Mouse (Mus musculus) stomach, embryonic 16.5 days (tissue): ENCODE results near the gene Rarg. TPM values are rescaled to one million over a fixed set of nuclear protein-coding genes. Genes with fewer than 3 reads are reported as not detected.

ENCODE experiments used
- ATAC-seq: fragments of 200-750 bp; cut with Nextera tagmentation; 2 replicates; pipeline ENCODE4 v1.8.0; 2017; ENCODE audit warnings: moderate number of reproducible peaks, moderate TSS enrichment; ENCODE audit not compliant: insufficient read depth, low FRiP score
- H3K27ac ChIP-seq: fragments of 300-500 bp; sonication (generic); 2 replicates; pipeline ENCODE4 v1.5.1; 2014; ENCODE audit warnings: low read length
- H3K27me3 ChIP-seq: fragments of 300-500 bp; sonication (generic); 2 replicates; pipeline ENCODE4 v1.6.1; 2014; ENCODE audit warnings: low read length, control low read depth, mixed read lengths; ENCODE audit not compliant: control insufficient read depth, insufficient read depth
- H3K36me3 ChIP-seq: fragments of 300-500 bp; sonication (generic); 2 replicates; pipeline ENCODE4 v1.6.1; 2014; ENCODE audit warnings: low read length; ENCODE audit not compliant: control insufficient read depth, insufficient read depth
- H3K4me1 ChIP-seq: fragments of 300-500 bp; sonication (generic); 2 replicates; pipeline ENCODE4 v1.6.1; 2014; ENCODE audit warnings: low read length, control low read depth, mixed read lengths; ENCODE audit not compliant: control insufficient read depth, insufficient read depth
- H3K4me2 ChIP-seq: fragments of 300-500 bp; sonication (generic); 2 replicates; pipeline ENCODE4 v1.6.1; 2014; ENCODE audit warnings: low read depth, low read length, mixed read lengths
- H3K4me3 ChIP-seq: fragments of 300-500 bp; sonication (generic); replicated peaks from 2 replicates; pipeline ENCODE4 v1.5.1; 2014; ENCODE audit warnings: mild to moderate bottlenecking, low read length
- H3K9ac ChIP-seq: fragments of 300-500 bp; sonication (generic); 2 replicates; pipeline ENCODE4 v1.6.1; 2014; ENCODE audit warnings: low read length
- H3K9me3 ChIP-seq: fragments of 300-500 bp; sonication (generic); replicated peaks from 2 replicates; pipeline ENCODE4 v1.6.1; 2016; ENCODE audit warnings: low read length, control low read depth; ENCODE audit not compliant: control insufficient read depth
- whole genome bisulfite sequencing: fragments of 180-500 bp; shearing (Covaris S2); extraction: QIAGEN DNeasy Blood & Tissue Kit; methylation state at CpG from one replicate; pipeline ENCODE4 v1.1.7; 2014; 5-methylcytosine and 5-hydroxymethylcytosine counted together
- polyA plus RNA-seq: library from polyadenylated mRNA; unstranded; fragments of >200 nt; fragmentation: Nextera tagmentation; extraction: Ambion mirVana; gene quantifications from 2 replicates; pipeline ENCODE4 v1.2.1, GENCODE M21; 2015

Rarg gene
- polyA plus RNA-seq, 1 experiment from 2014 or later: 41.2 TPM

- Histone ChIP-seq H3K4me1 (no peaks in the 10 kb centered on the region), H3K27ac (no peak overlapping the region), H3K36me3 (0 out of 2 replicates have a peak, but pooled peaks cover 6% of the 10 kb centered on the region), H3K4me3 (no peak overlapping the region), H3K4me2 (no peak overlapping the region), H3K27me3 (no peaks in the 10 kb centered on the region), H3K9ac (no peak overlapping the region), H3K9me3 (no peaks in the 10 kb centered on the region)
- WGBS: 78% methylated on average over 16 of the region's 16 CpGs
- peak; percentile 35; the same call in 1 of the 2 replicates for ATAC-seq
Measured at GRCm38 (mm10) chr15:102216459-102217228, 40.7 kb downstream of the Rarg start.

DNA sequence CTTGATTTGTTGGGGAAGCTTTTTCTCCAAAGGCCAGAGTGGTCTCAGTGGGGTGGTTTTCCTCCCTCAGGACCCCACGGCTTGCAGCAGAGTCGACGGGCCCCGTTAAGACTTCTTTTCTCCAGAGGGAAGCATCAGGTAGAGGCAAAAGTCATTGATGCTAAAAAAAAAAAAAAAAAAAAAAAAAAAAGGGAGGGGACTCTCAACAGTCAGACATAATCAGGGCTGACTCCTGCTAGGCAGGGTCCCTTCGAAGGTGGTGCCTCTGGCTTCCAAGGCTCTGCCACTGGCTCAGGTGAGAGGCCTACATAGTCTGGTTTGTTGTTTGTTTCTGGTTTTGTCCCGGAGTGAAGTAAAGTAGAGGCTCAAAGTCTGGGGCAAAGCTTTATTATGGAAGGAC lies 41.7 kb downstream of the Rarg start:
- Histone ChIP-seq H3K4me1 (no peaks in the 10 kb centered on the region), H3K4me2 (no peak overlapping the region), H3K27me3 (no peaks in the 10 kb centered on the region), H3K36me3 (peaks cover 10% of the 10 kb centered on the region), H3K9ac (no peak overlapping the region), H3K4me3 (no peak overlapping the region), H3K27ac (no peak overlapping the region), H3K9me3 (no peaks in the 10 kb centered on the region)
- WGBS: 72% methylated on average over 6 of the region's 6 CpGs
- ATAC-seq: no peak

DNA sequence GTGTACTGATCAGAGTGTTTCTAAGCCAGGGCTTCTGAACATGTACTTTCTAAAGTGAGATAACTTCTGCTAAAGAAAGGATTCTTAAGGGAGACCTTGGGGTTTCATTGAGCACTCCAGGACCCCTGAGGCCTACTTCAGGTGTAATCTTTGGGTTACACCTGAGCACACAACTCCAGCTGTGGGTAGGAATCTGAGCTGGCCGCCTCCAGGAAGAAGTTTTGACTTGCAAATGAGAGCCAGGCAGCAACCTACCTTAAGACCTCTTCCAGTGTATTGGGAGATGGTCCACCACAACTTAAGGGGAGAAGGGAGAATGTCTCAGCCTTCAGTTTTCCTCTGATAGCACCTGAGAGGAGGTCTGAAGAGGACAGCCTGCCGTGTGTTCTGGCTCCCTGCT lies 43.2 kb downstream of the Rarg start:
- ATAC-seq: no peak

DNA sequence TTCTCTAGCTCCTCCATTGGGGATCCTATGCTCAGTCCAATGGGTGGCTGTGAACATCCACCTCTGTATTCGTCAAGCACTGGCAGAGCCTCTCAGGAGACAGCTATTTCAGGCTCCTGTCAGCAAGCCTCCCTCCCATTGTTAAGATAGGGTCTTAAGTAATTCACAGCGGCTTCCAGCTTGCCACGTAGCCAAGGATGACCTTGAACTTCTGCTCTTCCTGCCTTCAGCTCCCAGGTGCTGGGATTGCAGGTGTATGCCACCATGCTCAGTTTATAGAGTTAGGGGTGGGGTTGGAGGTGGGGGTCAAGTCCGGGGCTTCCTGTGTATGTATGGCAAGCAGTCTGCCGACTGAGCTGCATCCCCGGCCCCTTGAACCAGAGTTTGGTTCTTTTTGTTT lies 45.4 kb downstream of the Rarg start:
- Histone ChIP-seq H3K9me3 (no peaks in the 10 kb centered on the region), H3K4me2 (no peak overlapping the region), H3K36me3 (peaks cover 26% of the 10 kb centered on the region), H3K27me3 (no peaks in the 10 kb centered on the region), H3K4me1 (peaks cover 4% of the 10 kb centered on the region; the same call in 1 of the 2 replicates), H3K4me3 (no peak overlapping the region), H3K9ac (no peak overlapping the region), H3K27ac (no peak overlapping the region)
- 77% methylated on average over 6 of the region's 6 CpGs for WGBS
- ATAC-seq: no peak

More for the DNA sequence above, 43.2 kb downstream of the Rarg start:
- H3K4me3 ChIP-seq: no peak overlapping the region
- no peaks in the 10 kb centered on the region for H3K4me1 ChIP-seq
- no peak overlapping the region for H3K27ac ChIP-seq
- no peaks in the 10 kb centered on the region for H3K9me3 ChIP-seq
- H3K4me2 ChIP-seq: no peak overlapping the region
- H3K9ac ChIP-seq: no peak overlapping the region
- H3K36me3 ChIP-seq: peaks cover 16% of the 10 kb centered on the region
- WGBS: 41% methylated on average over 2 of the region's 2 CpGs
- no peaks in the 10 kb centered on the region for H3K27me3 ChIP-seq

GRCm38 (mm10) chr15:102210816-102211215 lies 46.5 kb downstream of the Rarg start:
- Histone ChIP-seq H3K4me3 (no peak overlapping the region), H3K36me3 (peaks cover 26% of the 10 kb centered on the region), H3K27ac (no peak overlapping the region), H3K4me1 (peaks cover 11% of the 10 kb centered on the region), H3K9ac (no peak overlapping the region), H3K27me3 (no peaks in the 10 kb centered on the region), H3K4me2 (no peak overlapping the region), H3K9me3 (no peaks in the 10 kb centered on the region)
- WGBS: 92% methylated on average over 4 of the region's 4 CpGs
- no peak for ATAC-seq

DNA sequence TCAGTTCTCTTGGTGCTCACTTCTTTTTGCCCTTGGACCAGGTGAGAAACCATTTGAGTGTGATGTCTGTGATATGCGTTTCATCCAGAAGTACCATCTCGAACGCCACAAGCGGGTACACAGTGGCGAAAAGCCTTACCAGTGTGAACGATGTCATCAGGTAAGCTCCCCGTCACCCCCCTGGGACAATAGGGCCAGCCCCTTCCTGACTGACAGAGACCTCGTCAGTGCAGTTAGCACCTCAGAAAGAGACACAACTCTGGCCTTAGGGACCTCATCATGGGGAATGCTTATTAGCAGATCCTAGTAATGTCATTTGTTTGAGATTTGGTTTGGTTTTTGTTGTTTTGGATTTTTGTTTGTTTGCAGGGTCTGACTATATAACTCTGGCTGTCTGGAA lies 48.2 kb downstream of the Rarg start:
- peaks cover 24% of the 10 kb centered on the region for H3K4me1 ChIP-seq
- H3K9me3 ChIP-seq: no peaks in the 10 kb centered on the region
- 88% methylated on average over 8 of the region's 8 CpGs for WGBS
- no peak for ATAC-seq
- no peak overlapping the region for H3K4me3 ChIP-seq
- no peak overlapping the region for H3K27ac ChIP-seq
- no peak overlapping the region for H3K4me2 ChIP-seq
- no peaks in the 10 kb centered on the region for H3K27me3 ChIP-seq
- no peak overlapping the region for H3K9ac ChIP-seq
- H3K36me3 ChIP-seq: peaks cover 29% of the 10 kb centered on the region

DNA sequence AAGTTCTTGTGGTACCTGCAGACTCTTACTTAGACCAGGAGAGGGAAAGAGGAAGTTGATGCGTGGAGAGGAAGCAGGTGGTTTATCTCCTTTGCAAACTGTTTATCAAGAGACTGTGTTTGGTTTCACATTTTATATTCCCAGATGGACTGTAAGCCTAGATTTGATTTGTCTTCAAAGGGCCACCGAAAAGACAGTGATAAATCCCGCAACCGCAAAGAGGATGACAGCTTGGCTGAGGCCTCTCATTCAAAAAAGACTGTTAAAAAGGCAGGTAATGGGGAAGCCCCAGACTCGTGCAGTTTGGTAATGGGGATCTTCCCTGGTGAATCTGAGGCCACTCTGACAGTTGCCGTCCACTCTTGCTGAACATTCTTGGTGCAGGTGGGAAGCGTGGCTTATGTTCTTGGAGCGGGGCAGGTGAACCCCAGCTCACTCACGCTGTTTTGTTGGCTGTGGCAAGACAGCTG lies 49.2 kb downstream of the Rarg start:
- Histone ChIP-seq H3K4me2 (no peak overlapping the region), H3K36me3 (peaks cover 29% of the 10 kb centered on the region), H3K4me1 (peaks cover 24% of the 10 kb centered on the region), H3K9me3 (no peaks in the 10 kb centered on the region), H3K27me3 (no peaks in the 10 kb centered on the region), H3K9ac (no peak overlapping the region), H3K4me3 (no peak overlapping the region), H3K27ac (no peak overlapping the region)
- no peak for ATAC-seq
- WGBS: 59% methylated on average over 9 of the region's 9 CpGs

GRCm38 (mm10) chr15:102207351-102207750 lies 50.0 kb downstream of the Rarg start:
- ATAC-seq: no peak
- H3K27ac ChIP-seq: no peak overlapping the region
- H3K9me3 ChIP-seq: no peaks in the 10 kb centered on the region
- WGBS: 74% methylated on average over 3 of the region's 3 CpGs
- peaks cover 30% of the 10 kb centered on the region for H3K4me1 ChIP-seq
- no peak overlapping the region for H3K4me2 ChIP-seq
- H3K27me3 ChIP-seq: no peaks in the 10 kb centered on the region
- no peak overlapping the region for H3K9ac ChIP-seq
- H3K36me3 ChIP-seq: peaks cover 25% of the 10 kb centered on the region
- H3K4me3 ChIP-seq: no peak overlapping the region

GRCm38 (mm10) chr15:102205779-102206178 lies 51.5 kb downstream of the Rarg start:
- ATAC-seq: no peak
- Histone ChIP-seq H3K4me1 (peaks cover 32% of the 10 kb centered on the region), H3K9ac (peak overlapping the region; percentile 99), H3K36me3 (peaks cover 21% of the 10 kb centered on the region), H3K27ac (peak overlapping the region; percentile 19; the same call in 1 of the 2 replicates), H3K9me3 (no peaks in the 10 kb centered on the region), H3K4me2 (peak overlapping the region; percentile 94), H3K27me3 (no peaks in the 10 kb centered on the region), H3K4me3 (peak overlapping the region; percentile 89)
- 32% methylated on average over 8 of the region's 8 CpGs for WGBS
